Mouse (Mus musculus) ovary, postnatal 36 days (tissue): ENCODE data around the gene Ctnna2.

Experiments used
- DNase-seq: peaks from one replicate; pipeline ENCODE4 v3.0.0; 2022; ENCODE audit warnings: low spot score, mixed read lengths

Gene Ctnna2

DNA sequence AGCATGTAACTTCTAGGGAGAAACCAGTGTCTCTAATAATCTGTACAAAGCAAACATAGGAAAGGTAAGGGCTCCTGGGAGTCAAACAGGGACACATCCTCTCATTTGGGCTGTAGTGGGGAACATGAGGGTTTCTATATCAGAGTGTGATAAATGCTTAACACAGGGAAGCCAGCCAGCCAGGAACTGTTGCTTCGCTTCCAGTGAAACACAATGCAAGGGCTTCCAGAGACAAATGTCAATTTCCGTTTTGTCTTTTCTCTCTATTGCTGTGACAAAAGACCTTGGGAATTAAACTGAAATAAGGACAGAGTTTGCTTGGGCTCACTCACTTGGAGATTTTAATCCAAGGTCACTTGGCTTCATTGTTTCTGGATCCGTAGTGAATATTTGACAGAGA, 162.4 kb downstream of the Ctnna2 start:
- no peak for DNase-seq

- DNase-seq = no peak
Measured at GRCm38 (mm10) chr6:77811041-77811440, 168.5 kb downstream of the Ctnna2 start.

- no peak for DNase-seq
Measured at GRCm38 (mm10) chr6:77802604-77803003, 176.9 kb downstream of the Ctnna2 start.

- no peak for DNase-seq
Measured at GRCm38 (mm10) chr6:77783342-77783741, 196.2 kb downstream of the Ctnna2 start.

GRCm38 (mm10) chr6:77768357-77769103, 211.0 kb downstream of the Ctnna2 start:
- DNase-seq = no peak

DNA sequence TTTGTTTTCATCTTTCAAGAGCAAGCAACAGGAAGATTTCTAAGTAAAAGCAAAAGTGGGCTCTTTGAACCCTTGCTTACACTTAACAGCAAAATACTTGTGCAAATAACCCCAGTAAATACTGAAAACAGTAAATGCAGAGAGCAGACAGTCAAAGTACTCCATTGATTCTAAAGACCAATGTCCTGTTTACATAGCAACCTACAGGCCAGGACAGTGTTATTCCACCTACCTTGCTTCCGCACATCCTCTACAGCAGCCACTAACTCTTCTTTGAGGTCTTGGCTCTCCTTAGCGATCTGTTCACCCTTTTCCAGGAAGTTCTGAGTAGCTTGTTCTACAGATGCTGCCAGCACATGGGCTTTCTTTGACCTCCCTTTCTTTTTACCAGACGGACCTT, 221.3 kb downstream of the Ctnna2 start:
- no peak for DNase-seq

- DNase-seq = no peak
Measured at GRCm38 (mm10) chr6:77745426-77745825, 234.1 kb downstream of the Ctnna2 start.

DNA sequence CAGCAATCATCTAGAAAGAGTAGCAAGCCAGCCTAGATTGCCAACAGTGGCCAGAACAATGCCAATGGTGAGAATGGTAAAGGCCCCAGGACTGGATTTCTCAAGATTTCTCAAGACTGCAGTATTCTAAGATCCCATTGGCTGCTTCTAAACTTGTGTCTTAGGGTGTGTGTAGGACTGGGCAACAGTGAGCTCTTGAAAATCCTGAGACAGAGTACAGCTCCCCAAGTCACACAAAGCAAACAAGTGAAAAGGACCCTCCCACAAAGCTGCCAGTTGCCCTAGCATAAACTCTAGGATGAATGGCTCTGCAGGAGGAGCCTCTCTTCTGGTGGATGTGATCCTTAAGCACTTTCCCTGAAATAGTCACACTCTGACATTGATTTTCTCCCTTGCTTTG, 235.8 kb downstream of the Ctnna2 start:
- no peak for DNase-seq

DNA sequence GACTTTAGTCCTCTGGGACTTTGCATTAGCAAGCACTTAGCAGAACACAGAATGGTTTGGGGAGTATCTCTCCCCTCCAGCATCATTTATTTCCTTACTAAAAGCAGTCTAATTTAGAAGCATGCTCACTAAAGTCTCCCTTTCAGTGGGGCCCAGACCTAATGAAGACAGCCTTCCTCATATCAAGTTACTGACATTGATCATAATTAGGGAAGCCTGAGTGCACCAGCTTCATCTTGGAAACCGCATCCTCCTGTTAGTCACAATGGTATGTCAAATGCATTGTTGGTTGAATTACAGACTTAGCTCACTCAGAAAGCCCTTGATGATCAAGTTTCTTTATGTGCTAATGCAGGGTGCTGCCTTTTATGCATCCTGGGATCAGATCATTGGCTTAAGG, 236.5 kb downstream of the Ctnna2 start:
- no peak for DNase-seq

GRCm38 (mm10) chr6:77738640-77739039, 240.9 kb downstream of the Ctnna2 start:
- DNase-seq = no peak

DNA sequence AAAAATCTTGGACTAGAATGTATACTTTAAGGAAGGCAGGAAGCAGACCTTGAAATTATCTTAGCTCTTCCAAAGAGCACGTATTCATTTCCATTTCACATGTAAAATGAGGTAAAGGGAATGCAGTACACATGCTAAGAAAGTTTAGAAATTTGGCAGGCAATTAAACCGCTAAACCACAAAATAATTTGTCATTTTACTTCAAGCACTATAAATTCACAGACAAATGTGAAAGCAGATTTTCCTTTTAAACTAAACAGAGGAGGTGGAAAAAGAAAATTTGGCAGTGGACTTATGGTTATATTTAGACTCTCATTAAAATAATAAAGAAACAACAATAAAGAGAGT, 254.6 kb downstream of the Ctnna2 start:
- DNase-seq = no peak

- no peak for DNase-seq
Measured at GRCm38 (mm10) chr6:77724042-77724951, 255.2 kb downstream of the Ctnna2 start.

DNA sequence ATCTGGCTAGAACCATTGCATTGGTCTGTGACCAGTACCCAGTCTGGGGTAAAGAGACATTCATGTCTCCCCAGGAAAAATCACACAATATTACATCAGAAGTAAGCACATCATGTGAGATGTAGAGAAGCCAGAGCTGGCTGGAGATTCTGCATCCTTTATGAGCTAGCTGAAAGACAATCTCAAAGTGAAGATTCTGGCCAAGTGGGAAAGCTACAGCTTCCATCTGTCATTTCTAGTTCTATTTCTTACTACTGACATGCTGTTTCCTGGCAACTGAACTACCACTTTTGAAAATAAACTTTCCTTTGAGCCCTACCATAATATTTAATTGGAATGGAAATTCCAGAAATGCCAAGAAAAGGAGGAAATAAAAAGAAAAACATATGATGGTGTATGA, 285.4 kb downstream of the Ctnna2 start:
- no peak for DNase-seq

DNA sequence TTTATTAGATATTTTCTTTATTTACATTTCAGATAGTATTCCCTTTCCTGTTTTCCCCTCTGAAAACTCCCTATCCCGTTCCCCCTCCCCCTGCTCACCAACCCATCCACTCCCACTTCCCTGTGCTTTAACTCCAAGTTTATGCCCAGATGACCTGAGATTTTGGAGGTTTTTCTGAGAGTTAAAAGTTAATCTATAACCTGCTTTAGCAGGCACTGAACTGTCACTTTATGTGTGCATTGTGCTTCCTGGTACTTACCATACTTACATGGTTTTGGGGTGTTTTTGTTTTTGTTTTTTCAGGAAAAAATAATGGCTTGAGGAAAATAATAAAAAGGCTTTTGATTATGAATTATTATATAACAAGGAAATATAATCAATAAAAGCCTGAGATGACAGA, 292.3 kb downstream of the Ctnna2 start:
- no peak for DNase-seq

DNA sequence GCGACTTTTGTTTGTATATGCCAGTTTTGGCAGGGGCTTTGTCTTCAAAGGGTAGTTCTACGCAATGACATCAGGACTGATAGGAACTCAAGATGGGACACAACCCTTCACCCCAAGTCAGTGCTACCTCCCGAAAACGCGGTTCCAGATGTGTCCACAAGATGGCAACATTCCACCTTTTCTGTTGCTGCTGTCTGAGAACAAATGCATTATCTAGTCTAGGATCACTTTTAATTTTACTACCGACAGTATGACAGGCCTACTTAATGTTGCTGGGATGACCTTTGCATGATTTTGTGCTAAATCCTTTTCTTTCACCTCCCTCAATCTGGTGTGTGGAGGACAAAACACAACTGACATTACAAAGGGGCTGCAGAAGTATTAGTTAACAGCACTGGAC, 329.4 kb downstream of the Ctnna2 start:
- DNase-seq = peak; percentile 40

DNA sequence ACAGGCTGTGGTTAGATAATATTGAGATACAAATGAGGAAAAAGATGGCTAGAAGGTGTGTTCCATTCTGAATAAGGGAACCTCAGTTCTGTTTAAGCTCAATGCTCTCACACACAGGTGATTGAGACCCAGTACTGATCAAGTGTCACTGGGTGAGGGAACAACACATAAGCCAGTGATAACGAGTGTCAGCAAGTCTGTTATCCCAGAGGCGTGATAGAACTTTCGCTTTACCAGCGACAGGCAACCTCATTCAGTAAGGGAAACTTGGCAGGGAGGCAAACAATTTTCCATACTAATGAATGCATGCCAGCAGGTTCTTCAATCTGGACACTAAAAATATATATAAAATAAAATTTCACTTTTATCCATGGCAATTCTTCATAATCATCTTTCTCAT, 334.9 kb downstream of the Ctnna2 start:
- no peak for DNase-seq

DNA sequence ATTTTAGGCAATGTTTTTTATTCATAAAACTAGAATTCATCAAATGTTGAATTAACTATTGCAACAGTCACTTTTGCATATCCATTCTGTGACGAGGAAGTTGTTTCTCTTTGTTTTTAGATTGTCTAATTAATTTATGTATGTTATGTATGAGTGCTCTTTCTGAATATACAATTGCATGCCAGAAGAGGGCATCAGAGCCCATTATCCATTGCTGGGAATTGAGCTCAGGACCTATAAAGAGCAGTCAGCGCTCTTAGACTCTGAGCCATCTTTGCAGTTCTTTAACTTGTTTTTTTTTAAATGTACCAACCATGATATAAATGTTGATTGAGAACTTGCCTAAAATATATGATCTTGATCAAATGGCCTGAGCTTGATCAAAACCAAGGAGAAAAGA, 340.7 kb downstream of the Ctnna2 start:
- no peak for DNase-seq

- peak; percentile 46 for DNase-seq
Measured at GRCm38 (mm10) chr6:77633997-77634396, 345.5 kb downstream of the Ctnna2 start.

DNA sequence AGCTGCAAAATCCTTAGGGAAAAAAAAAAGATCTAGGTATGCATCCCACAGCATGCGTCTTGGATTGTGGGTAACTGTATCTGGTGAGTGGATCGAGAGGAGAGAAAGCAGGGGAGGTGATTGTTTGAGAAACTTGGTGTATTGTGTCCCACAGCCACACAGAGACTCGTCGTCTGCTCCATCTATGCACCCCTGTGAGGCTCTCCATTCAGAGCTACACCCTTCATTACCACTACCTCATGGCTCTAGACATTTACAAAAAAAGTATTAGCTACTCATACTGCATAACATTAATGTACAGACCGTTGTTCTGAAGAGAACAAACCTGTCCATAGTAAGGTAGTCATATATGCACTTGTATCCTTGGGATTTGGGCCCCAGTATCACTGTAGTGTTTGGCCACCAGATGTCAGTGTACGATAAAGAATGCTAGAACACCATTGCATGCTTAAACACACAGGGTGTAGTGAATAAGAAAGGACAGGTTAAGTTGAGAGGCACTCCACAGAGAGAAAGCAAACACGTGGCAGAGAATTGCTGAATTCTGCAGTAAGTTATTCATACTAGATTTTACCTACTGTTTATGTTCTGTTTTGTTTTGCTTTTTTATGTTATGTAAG, 350.8 kb downstream of the Ctnna2 start:
- DNase-seq = no peak

DNA sequence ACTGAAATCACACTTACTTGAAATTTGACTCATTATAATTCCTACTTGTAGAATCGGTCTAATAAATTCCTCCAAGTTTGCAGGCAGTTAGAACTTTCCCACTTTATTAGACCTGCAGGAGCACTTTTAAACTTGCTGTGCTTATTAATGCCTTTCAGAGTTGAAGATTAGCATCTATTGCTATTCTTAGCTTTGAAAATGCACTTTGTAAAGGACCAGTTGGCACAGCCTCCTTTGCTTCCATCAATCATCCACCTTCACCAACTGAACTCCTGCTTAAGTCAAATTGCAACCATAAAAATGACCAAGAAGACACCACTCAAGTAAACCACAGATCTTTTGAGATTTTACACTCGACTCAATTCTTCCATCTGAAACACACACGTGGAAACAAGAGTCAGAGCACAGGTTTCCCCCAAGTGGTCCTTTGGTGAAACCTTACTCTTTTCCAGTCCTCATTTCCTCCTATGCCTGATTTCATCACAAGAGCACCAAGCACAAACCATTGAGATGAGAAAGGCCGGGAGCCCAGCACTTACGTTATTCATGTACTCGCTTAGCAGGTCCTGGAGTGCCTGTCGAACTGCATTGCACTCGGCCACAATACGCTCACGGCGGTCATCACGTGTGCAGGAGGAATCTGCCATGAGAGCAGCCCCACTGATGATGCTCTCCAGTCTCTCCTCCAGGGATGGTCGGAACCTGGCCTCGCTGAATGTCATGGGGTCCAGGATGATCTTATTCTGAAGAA, 374.7 kb downstream of the Ctnna2 start:
- DNase-seq = no peak

DNA sequence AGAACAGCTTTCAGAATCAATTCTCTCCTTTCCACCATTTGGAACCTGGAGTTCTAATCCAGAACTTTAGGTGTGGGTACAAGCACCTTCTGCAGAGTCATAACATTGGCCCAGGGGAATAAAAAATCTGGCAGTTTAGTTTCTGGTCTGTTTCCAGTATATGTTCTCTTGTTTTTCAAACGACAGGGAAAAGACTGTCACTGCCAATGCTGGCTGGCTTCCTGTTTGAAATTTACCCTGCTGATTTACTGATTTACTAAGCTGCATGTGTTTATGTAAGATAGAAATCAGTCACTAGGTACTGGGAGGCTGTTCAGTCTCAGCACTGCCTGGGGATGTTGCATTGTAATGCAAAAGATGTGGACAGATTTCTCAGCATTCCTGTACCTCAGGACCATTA, 375.6 kb downstream of the Ctnna2 start:
- no peak for DNase-seq

DNA sequence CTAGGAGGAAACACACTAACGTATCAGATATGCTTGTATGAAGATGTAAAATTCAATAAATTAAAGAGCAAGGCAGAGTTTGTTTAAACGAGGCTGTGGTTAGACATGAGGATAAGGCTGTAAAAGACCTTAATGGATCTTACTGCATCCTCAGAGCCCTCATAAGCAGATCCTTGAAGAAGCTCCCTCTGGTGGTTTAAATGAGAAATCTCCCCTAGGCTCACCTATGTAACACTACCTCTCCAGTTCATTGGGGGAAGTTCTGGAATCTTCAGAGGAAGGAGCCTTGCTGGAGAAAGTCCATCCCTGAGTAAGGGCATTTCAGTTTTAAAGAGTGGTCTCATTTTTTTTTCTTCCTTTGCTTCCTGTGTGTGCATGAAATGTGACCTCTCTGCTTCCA, 380.3 kb downstream of the Ctnna2 start:
- DNase-seq = no peak
